Mouse (Mus musculus) forebrain, postnatal 0 days (tissue): Measurements from ENCODE around the gene Ctnnbl1. TPM values are rescaled to one million over a fixed set of nuclear protein-coding genes. Genes with fewer than 3 reads are reported as not detected.

Source experiments
- ATAC-seq: fragments of 200-750 bp; cut with Nextera tagmentation; 2 replicates; pipeline ENCODE4 v1.8.0; 2017; ENCODE audit warnings: mild to moderate bottlenecking, moderate library complexity
- DNase-seq: peaks from one replicate; pipeline ENCODE4 v3.0.0-alpha.2; 2015
- H3K27ac ChIP-seq: fragments of 300-500 bp; sonication (generic); 2 replicates; pipeline ENCODE4 v1.5.1; 2014; ENCODE audit warnings: low read depth, mild to moderate bottlenecking, antibody characterized with exemption, low read length, moderate library complexity, mixed read lengths
- H3K27me3 ChIP-seq: fragments of 300-500 bp; sonication (generic); 2 replicates; pipeline ENCODE4 v1.6.1; 2014; ENCODE audit warnings: mild to moderate bottlenecking, low read length, mixed read lengths; ENCODE audit not compliant: insufficient read depth
- H3K36me3 ChIP-seq: fragments of 300-500 bp; sonication (generic); 2 replicates; pipeline ENCODE4 v1.6.1; 2014; ENCODE audit warnings: mild to moderate bottlenecking, moderate library complexity; ENCODE audit not compliant: insufficient read depth
- H3K4me1 ChIP-seq: fragments of 300-500 bp; sonication (generic); 2 replicates; pipeline ENCODE4 v1.6.1; 2014; ENCODE audit warnings: antibody characterized with exemption; ENCODE audit not compliant: insufficient read depth
- H3K4me2 ChIP-seq: fragments of 300-500 bp; sonication (generic); 2 replicates; pipeline ENCODE4 v1.6.1; 2014; ENCODE audit warnings: low read depth, mild to moderate bottlenecking, moderate library complexity
- H3K4me3 ChIP-seq: fragments of 300-500 bp; sonication (generic); 2 replicates; pipeline ENCODE4 v1.5.1; 2014; ENCODE audit warnings: low read depth, low read length, mixed read lengths
- H3K9ac ChIP-seq: fragments of 300-500 bp; sonication (generic); 2 replicates; pipeline ENCODE4 v1.6.1; 2014; ENCODE audit warnings: mild to moderate bottlenecking
- H3K9me3 ChIP-seq: fragments of 300-500 bp; sonication (generic); 2 replicates; pipeline ENCODE4 v1.6.1; 2016; ENCODE audit warnings: low read length
- CTCF ChIP-seq: sonication (generic); IDR thresholded peaks from 2 replicates; pipeline ENCODE4 v1.5.1; 2016; ENCODE audit warnings: antibody characterized with exemption, control low read depth, low read depth
- WGBS: fragments of 180-500 bp; shearing (Covaris S2); extraction: QIAGEN DNeasy Blood & Tissue Kit; methylation state at CpG from one replicate; pipeline ENCODE4 v1.1.7; 2014; 5-methylcytosine and 5-hydroxymethylcytosine counted together
- polyA plus RNA-seq: library from polyadenylated mRNA; unstranded; fragments of >200 nt; fragmentation: Nextera tagmentation; extraction: Ambion mirVana; gene quantifications from 2 replicates; pipeline ENCODE4 v1.2.1, GENCODE M21; 2015
- total RNA-seq: library from RNA; depleted of rRNA; stranded (reverse); fragments of >200 nt; gene quantifications from 2 replicates; pipeline ENCODE4 v1.2.3, GENCODE M21; 2014; rRNA removed

Ctnnbl1 gene
- total RNA-seq: 43.8 and 49.9 TPM in 2 replicates
- polyA plus RNA-seq: 48.2 and 49.5 TPM in 2 replicates

- 11% methylated on average over 44 of the region's 44 CpGs for WGBS
- Histone ChIP-seq H3K9me3 (no peaks in the 10 kb centered on the region), H3K9ac (peak within 1 kb of the TSS; percentile 76), H3K36me3 (no peaks in the 10 kb centered on the region), H3K27ac (no peak within 1 kb of the TSS), H3K27me3 (no peaks in the 10 kb centered on the region), H3K4me3 (peak within 1 kb of the TSS; percentile 92), H3K4me2 (peak within 1 kb of the TSS; percentile 74), H3K4me1 (no peaks in the 10 kb centered on the region)
- peak; percentile 97 for ATAC-seq
- peak; percentile 33 for TF ChIP-seq CTCF
- peak; percentile 100 for DNase-seq
These were observed at the start of gene Ctnnbl1 for GRCm38 (mm10) chr2:157736854-157737850. Gene Ctnnbl1, plus strand, starts transcription at chr2:157737401.

- Histone ChIP-seq H3K4me2 (no peak overlapping the region), H3K9ac (no peak overlapping the region), H3K36me3 (no peaks in the 10 kb centered on the region), H3K27ac (no peak overlapping the region), H3K27me3 (no peaks in the 10 kb centered on the region), H3K4me3 (no peak overlapping the region), H3K4me1 (no peaks in the 10 kb centered on the region), H3K9me3 (no peaks in the 10 kb centered on the region)
- DNase-seq: no peak
- no peak for ATAC-seq
- 36% methylated on average over 3 of the region's 3 CpGs for WGBS
- TF ChIP-seq CTCF: no peak
These were observed 49.7 kb upstream of the Ctnnbl1 start for GRCm38 (mm10) chr2:157687506-157687905.

- H3K9ac ChIP-seq: no peak overlapping the region
- no peak for TF ChIP-seq CTCF
- no peaks in the 10 kb centered on the region for H3K9me3 ChIP-seq
- no peak overlapping the region for H3K4me2 ChIP-seq
- H3K27me3 ChIP-seq: no peaks in the 10 kb centered on the region
- H3K36me3 ChIP-seq: no peaks in the 10 kb centered on the region
- DNase-seq (no peak), ATAC-seq (no peak)
- H3K27ac ChIP-seq: no peak overlapping the region
- WGBS: 51% methylated on average over 13 of the region's 13 CpGs
- no peak overlapping the region for H3K4me3 ChIP-seq
- H3K4me1 ChIP-seq: no peaks in the 10 kb centered on the region
These were observed 45.7 kb upstream of the Ctnnbl1 start for GRCm38 (mm10) chr2:157691266-157692105.

- no peak overlapping the region for H3K27ac ChIP-seq
- no peaks in the 10 kb centered on the region for H3K4me1 ChIP-seq
- H3K36me3 ChIP-seq: no peaks in the 10 kb centered on the region
- H3K27me3 ChIP-seq: no peaks in the 10 kb centered on the region
- H3K9ac ChIP-seq: no peak overlapping the region
- no peak overlapping the region for H3K4me2 ChIP-seq
- WGBS: 16% methylated on average over 17 of the region's 17 CpGs
- no peak for DNase-seq
- H3K9me3 ChIP-seq: no peaks in the 10 kb centered on the region
- ATAC-seq: no peak
- H3K4me3 ChIP-seq: no peak overlapping the region
- no peak for TF ChIP-seq CTCF
These were observed 44.8 kb upstream of the Ctnnbl1 start for GRCm38 (mm10) chr2:157692365-157692932.

GRCm38 (mm10) chr2:157693576-157693975 is 43.6 kb upstream of the Ctnnbl1 start:
- TF ChIP-seq CTCF: no peak
- Histone ChIP-seq H3K9me3 (no peaks in the 10 kb centered on the region), H3K27ac (no peak overlapping the region), H3K4me3 (no peak overlapping the region), H3K9ac (no peak overlapping the region), H3K27me3 (no peaks in the 10 kb centered on the region), H3K36me3 (no peaks in the 10 kb centered on the region), H3K4me2 (no peak overlapping the region), H3K4me1 (no peaks in the 10 kb centered on the region)
- WGBS: 88% methylated on average over 3 of the region's 3 CpGs
- ATAC-seq (no peak), DNase-seq (no peak)

GRCm38 (mm10) chr2:157696297-157696731 is 40.9 kb upstream of the Ctnnbl1 start:
- Histone ChIP-seq H3K4me1 (no peaks in the 10 kb centered on the region), H3K27ac (no peak overlapping the region), H3K9me3 (no peaks in the 10 kb centered on the region), H3K4me2 (no peak overlapping the region), H3K9ac (no peak overlapping the region), H3K4me3 (no peak overlapping the region), H3K36me3 (no peaks in the 10 kb centered on the region), H3K27me3 (no peaks in the 10 kb centered on the region)
- no peak for TF ChIP-seq CTCF
- ATAC-seq (peak; percentile 86), DNase-seq (peak; percentile 43)
- WGBS: 17% methylated on average over 7 of the region's 7 CpGs
